Mouse (Mus musculus) bone marrow, adult 2 months (tissue): Measurements from ENCODE around the gene Wnk4.

Experiments used
- CTCF ChIP-seq: fragments of 200-500 bp; IDR thresholded peaks from 2 replicates; pipeline ENCODE4 v1.5.1; 2011; ENCODE audit warnings: low read length, control low read depth; ENCODE audit not compliant: control insufficient read depth, insufficient read depth
- POLR2A ChIP-seq: fragments of 200-500 bp; IDR thresholded peaks from 2 replicates; pipeline ENCODE4 v1.6.1; 2011; ENCODE audit warnings: low read depth, mild to moderate bottlenecking, control low read depth, low read length, borderline replicate concordance; ENCODE audit not compliant: control insufficient read depth

- TF ChIP-seq POLR2A (no peak), CTCF (no peak)
Measured at GRCm38 (mm10) chr11:101211970-101212369, 48.4 kb upstream of the Wnk4 start.
